Mouse (Mus musculus): ENCODE data around the gene Rps17.

DNA sequence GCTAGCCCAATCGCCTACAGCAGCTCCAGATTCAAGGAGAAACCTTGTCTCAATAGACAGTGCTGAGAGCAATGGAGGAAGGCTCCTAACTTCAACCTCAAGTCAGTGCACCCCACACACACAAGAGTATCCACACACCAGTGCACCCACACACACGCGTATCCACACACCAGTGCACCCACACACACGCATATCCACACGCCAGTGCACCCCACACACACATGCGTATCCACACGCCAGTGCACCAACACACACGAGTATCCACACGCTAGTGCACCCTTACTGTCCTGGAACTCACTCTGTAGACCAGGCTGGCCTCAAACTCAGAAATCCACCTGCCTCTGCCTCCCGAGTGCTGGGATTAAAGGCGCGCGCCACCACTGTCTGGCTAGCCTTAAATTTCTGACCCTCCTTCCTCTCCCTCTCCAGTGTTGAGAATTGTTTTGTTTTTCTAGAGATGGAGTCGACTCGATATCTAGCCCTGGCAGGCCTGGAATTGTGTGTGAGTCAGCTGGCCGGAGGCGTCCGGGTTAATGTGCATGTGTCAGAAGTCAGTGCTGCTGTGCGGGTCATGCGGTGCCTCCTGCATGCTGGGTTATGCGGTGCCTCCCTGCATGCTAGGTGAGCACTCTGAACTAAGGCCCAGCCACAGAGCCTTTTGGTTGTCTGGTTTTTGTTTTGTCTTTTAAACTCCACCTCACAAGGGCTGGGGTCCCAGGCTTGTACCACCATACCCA lies 7.1 kb downstream of the Rps17 start:
- TF ChIP-seq CTCF (IDR thresholded peaks at IDR 0.05; ENCODE audit: control insufficient read depth, insufficient read depth, insufficient replicate concordance, low read depth, low read length) (no peak), POLR2A (IDR thresholded peaks at IDR 0.05; ENCODE audit: control insufficient read depth, low read depth, low read length) (no peak)

Measured in testis, adult 2 months (tissue).